Mouse (Mus musculus): Measurements from ENCODE around the gene Acot6.

GRCm38 (mm10) chr12:84128576-84128975 lies 28.1 kb downstream of the Acot6 start:
- TF ChIP-seq POLR2A (IDR thresholded peaks at IDR 0.05; ENCODE audit: borderline replicate concordance, insufficient read depth, low read length): no peak
- TF ChIP-seq CTCF (IDR thresholded peaks at IDR 0.05; ENCODE audit: borderline replicate concordance, insufficient read depth, low read depth, low read length): no peak

All from cerebellum, adult 2 months (tissue).